Mouse (Mus musculus): ENCODE measurements around the gene Col27a1.

- TF ChIP-seq CTCF (IDR thresholded peaks at IDR 0.05; ENCODE audit: low read depth) (no peak), EP300 (IDR thresholded peaks at IDR 0.05; ENCODE audit: low read depth) (no peak)
These were observed 34.2 kb downstream of the Col27a1 start for GRCm38 (mm10) chr4:63247991-63248390.

Data from liver, embryonic 14.5 days (tissue).